Mouse (Mus musculus) heart, embryonic 14.5 days (tissue): ENCODE data around the gene Fancd2. TPM values are rescaled to one million over a fixed set of nuclear protein-coding genes. Genes with fewer than 3 reads are reported as not detected.
A peak's percentile ranks its signal among the peaks of the same experiment; 100 is the strongest.

ENCODE experiments used
- ATAC-seq: fragments of 200-750 bp; cut with Nextera tagmentation; 2 replicates; pipeline ENCODE4 v1.8.0; 2017; ENCODE audit warnings: low read depth, moderate TSS enrichment; ENCODE audit not compliant: insufficient number of reproducible peaks, insufficient read depth, low FRiP score
- H3K27ac ChIP-seq, 2 experiments: fragments of 200-500 bp in 1 of 2; fragments of 300-500 bp in 1 of 2; sonication (generic) in 1 of 2; replicated peaks in 1 of 2; 2 replicates each; pipeline ENCODE4 v1.5.1; 2012 to 2014; ENCODE audit warnings: low read depth in 2 of 2, low read length in 2 of 2, control low read depth in 1 of 2, mild to moderate bottlenecking in 1 of 2, mixed read lengths in 1 of 2; ENCODE audit not compliant: control insufficient read depth in 1 of 2, insufficient read depth in 1 of 2
- H3K27me3 ChIP-seq: fragments of 300-500 bp; sonication (generic); 2 replicates; pipeline ENCODE4 v1.6.1; 2014; ENCODE audit warnings: mild to moderate bottlenecking, low read length, control low read depth; ENCODE audit not compliant: control insufficient read depth, insufficient read depth
- H3K36me3 ChIP-seq: fragments of 300-500 bp; sonication (generic); 2 replicates; pipeline ENCODE4 v1.6.1; 2014; ENCODE audit warnings: mild to moderate bottlenecking, control low read depth, low read length, mixed read lengths; ENCODE audit not compliant: control insufficient read depth, insufficient read depth
- H3K4me1 ChIP-seq, 2 experiments: fragments of 200-500 bp in 1 of 2; fragments of 300-500 bp in 1 of 2; sonication (generic) in 1 of 2; 2 replicates each; pipeline ENCODE4 v1.6.1; 2012 to 2014; ENCODE audit warnings: low read length in 2 of 2, control low read depth in 1 of 2, mixed read lengths in 1 of 2; ENCODE audit not compliant: control insufficient read depth in 2 of 2, insufficient read depth in 2 of 2
- H3K4me2 ChIP-seq: fragments of 300-500 bp; sonication (generic); 2 replicates; pipeline ENCODE4 v1.6.1; 2014; ENCODE audit warnings: mild to moderate bottlenecking, low read length
- H3K4me3 ChIP-seq, 2 experiments: fragments of 200-500 bp in 1 of 2; fragments of 300-500 bp in 1 of 2; sonication (generic) in 1 of 2; 2 replicates each; pipeline ENCODE4 v1.5.1; 2012 to 2014; ENCODE audit warnings: low read length in 2 of 2, mild to moderate bottlenecking in 2 of 2, control low read depth in 1 of 2, low read depth in 1 of 2, moderate library complexity in 1 of 2; ENCODE audit not compliant: control insufficient read depth in 1 of 2, insufficient read depth in 1 of 2
- H3K9ac ChIP-seq: fragments of 300-500 bp; sonication (generic); 2 replicates; pipeline ENCODE4 v1.6.1; 2014; ENCODE audit warnings: mild to moderate bottlenecking, low read length
- H3K9me3 ChIP-seq: fragments of 300-500 bp; sonication (generic); 2 replicates; pipeline ENCODE4 v1.6.1; 2016; ENCODE audit warnings: low read length, control low read depth; ENCODE audit not compliant: control insufficient read depth
- WGBS: fragments of 180-500 bp; shearing (Covaris S2); extraction: QIAGEN DNeasy Blood & Tissue Kit; methylation state at CpG from one replicate; pipeline ENCODE4 v1.1.7; 2014; 5-methylcytosine and 5-hydroxymethylcytosine counted together
- polyA plus RNA-seq: library from polyadenylated mRNA; unstranded; fragments of >200 nt; fragmentation: Nextera tagmentation; extraction: Ambion mirVana; gene quantifications from 2 replicates; pipeline ENCODE4 v1.2.1, GENCODE M21; 2014

Gene Fancd2
- polyA plus RNA-seq, 1 experiment from 2014 or later = 10.6 TPM

DNA sequence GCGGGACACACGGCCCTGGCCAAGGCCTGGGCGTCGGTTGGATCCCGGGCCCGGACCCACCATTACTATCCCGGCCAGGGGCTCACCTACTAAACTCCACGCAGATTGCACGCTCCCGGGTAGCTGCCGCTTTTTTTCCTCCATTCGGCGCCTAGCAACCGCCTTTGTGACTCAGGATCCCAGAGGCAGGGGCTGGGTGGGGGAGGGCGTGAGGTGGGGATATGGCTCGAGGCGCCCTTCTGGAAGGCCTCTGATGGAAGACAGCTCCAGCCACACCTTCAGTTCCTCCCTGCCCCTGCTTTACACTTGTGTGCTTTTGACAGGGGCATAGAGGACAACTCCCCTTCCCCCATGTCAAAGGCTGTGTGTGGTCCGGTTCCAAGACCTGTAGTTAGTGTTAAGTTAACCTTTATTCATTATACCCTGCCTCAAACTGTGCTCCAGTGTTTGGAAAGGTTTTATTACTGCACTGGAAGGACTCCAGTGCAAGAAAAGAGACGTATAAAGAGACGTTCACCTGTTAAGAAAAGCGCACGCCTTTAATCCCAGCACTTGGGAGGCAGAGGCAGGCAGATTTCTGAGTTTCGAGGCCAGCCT lies 69.2 kb downstream of the Fancd2 start, which contains the start of gene Fancd2os:
TSS of gene Fancd2os (minus strand) at position 173 of the 597 bp plus-strand sequence.
- H3K27me3 ChIP-seq = no peaks in the 10 kb centered on the region
- no peak within 1 kb of the TSS for H3K27ac ChIP-seq
- no peak within 1 kb of the TSS; the same call in 1 of the 2 replicates for H3K9ac ChIP-seq
- H3K4me1 ChIP-seq = peaks cover 0 to 5% of the 10 kb centered on the region in 2 experiments; a peak in 3 of 4 replicates
- WGBS = 50% methylated on average over 23 of the region's 23 CpGs
- ATAC-seq = no peak
- no peaks in the 10 kb centered on the region for H3K9me3 ChIP-seq
- no peak within 1 kb of the TSS for H3K4me3 ChIP-seq
- no peaks in the 10 kb centered on the region; the same call in 1 of the 2 replicates for H3K36me3 ChIP-seq
- no peak within 1 kb of the TSS for H3K4me2 ChIP-seq

GRCm38 (mm10) chr6:113602821-113603220 lies 71.3 kb downstream of the Fancd2 start:
- Histone ChIP-seq H3K4me3 (no peak overlapping the region), H3K27ac (no peak overlapping the region), H3K9me3 (no peaks in the 10 kb centered on the region), H3K27me3 (no peaks in the 10 kb centered on the region), H3K36me3 (peaks cover 5% of the 10 kb centered on the region; the same call in 1 of the 2 replicates), H3K4me2 (no peak overlapping the region), H3K4me1 (peaks cover 0 to 13% of the 10 kb centered on the region in 2 experiments; a peak in 3 of 4 replicates), H3K9ac (no peak overlapping the region)
- no peak for ATAC-seq
- WGBS = 89% methylated on average over 6 of the region's 6 CpGs

GRCm38 (mm10) chr6:113603993-113604392 lies 72.5 kb downstream of the Fancd2 start:
- Histone ChIP-seq H3K36me3 (peaks cover 12% of the 10 kb centered on the region; the same call in 1 of the 2 replicates), H3K4me2 (peak overlapping the region; percentile 90), H3K4me3 (peak overlapping the region; percentile 77 to 97), H3K27me3 (no peaks in the 10 kb centered on the region), H3K27ac (peak overlapping the region in 1 of 2 experiments; percentile 84; a peak in 2 of 4 replicates), H3K9me3 (no peaks in the 10 kb centered on the region), H3K4me1 (peaks cover 0 to 13% of the 10 kb centered on the region in 2 experiments; a peak in 3 of 4 replicates), H3K9ac (peak overlapping the region; percentile 93)
- no peak for ATAC-seq
- 53% methylated on average over 12 of the region's 12 CpGs for WGBS

GRCm38 (mm10) chr6:113604432-113605223 lies 73.1 kb downstream of the Fancd2 start, which contains the start of gene Brk1:
Gene Brk1, plus strand, starts transcription at chr6:113604772.
- Histone ChIP-seq H3K9me3 (no peaks in the 10 kb centered on the region), H3K36me3 (peaks cover 13% of the 10 kb centered on the region; the same call in 1 of the 2 replicates), H3K4me2 (peak within 1 kb of the TSS; percentile 90), H3K4me1 (peaks cover 0 to 13% of the 10 kb centered on the region in 2 experiments; a peak in 3 of 4 replicates), H3K4me3 (peak within 1 kb of the TSS; percentile 77 to 97), H3K27me3 (no peaks in the 10 kb centered on the region), H3K27ac (peak within 1 kb of the TSS; percentile 58 to 84), H3K9ac (peak within 1 kb of the TSS; percentile 93)
- WGBS = under 1% methylated on average over 57 of the region's 65 CpGs
- peak; percentile 89 for ATAC-seq

DNA sequence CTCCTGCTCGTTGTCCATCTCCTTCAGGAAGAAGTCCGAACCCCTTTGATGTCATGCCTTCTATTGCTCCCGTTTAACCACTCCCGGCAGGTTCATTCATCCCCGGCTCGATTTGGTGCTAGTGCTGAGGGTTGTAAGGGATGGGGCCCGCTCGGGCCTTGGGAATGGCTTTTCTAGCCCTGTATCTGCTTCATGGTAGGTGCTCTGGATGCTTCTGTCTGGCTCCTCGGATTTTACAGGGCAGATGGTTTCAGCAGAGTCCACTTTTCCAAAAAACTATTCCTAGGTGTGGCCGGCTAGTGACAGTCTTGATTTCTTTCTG lies 73.7 kb downstream of the Fancd2 start:
- H3K27ac ChIP-seq = peak overlapping the region; percentile 58 to 84; a peak in 3 of 4 replicates
- peaks cover 0 to 13% of the 10 kb centered on the region in 2 experiments; a peak in 3 of 4 replicates for H3K4me1 ChIP-seq
- 5% methylated on average over 10 of the region's 10 CpGs for WGBS
- H3K27me3 ChIP-seq = no peaks in the 10 kb centered on the region
- peaks cover 14% of the 10 kb centered on the region for H3K36me3 ChIP-seq
- ATAC-seq = no peak
- H3K9me3 ChIP-seq = no peaks in the 10 kb centered on the region
- peak overlapping the region; percentile 93 for H3K9ac ChIP-seq
- peak overlapping the region; percentile 90 for H3K4me2 ChIP-seq
- H3K4me3 ChIP-seq = peak overlapping the region; percentile 77 to 97

GRCm38 (mm10) chr6:113608871-113609270 lies 77.4 kb downstream of the Fancd2 start:
- 86% methylated on average over 6 of the region's 6 CpGs for whole genome bisulfite sequencing
- no peak overlapping the region for H3K27ac ChIP-seq

GRCm38 (mm10) chr6:113609293-113609692 lies 77.8 kb downstream of the Fancd2 start:
- no peak overlapping the region for H3K9ac ChIP-seq
- H3K27me3 ChIP-seq = no peaks in the 10 kb centered on the region
- peaks cover 5 to 33% of the 10 kb centered on the region in 2 experiments for H3K4me1 ChIP-seq
- H3K9me3 ChIP-seq = no peaks in the 10 kb centered on the region
- H3K27ac ChIP-seq = no peak overlapping the region
- H3K36me3 ChIP-seq = peaks cover 26% of the 10 kb centered on the region
- H3K4me3 ChIP-seq = no peak overlapping the region
- H3K4me2 ChIP-seq = no peak overlapping the region
- ATAC-seq = no peak
- WGBS = 90% methylated on average over 7 of the region's 7 CpGs

More at GRCm38 (mm10) chr6:113608871-113609270, 77.4 kb downstream of the Fancd2 start:
- Histone ChIP-seq H3K36me3 (peaks cover 22% of the 10 kb centered on the region), H3K9me3 (no peaks in the 10 kb centered on the region), H3K4me2 (no peak overlapping the region), H3K9ac (no peak overlapping the region), H3K27me3 (no peaks in the 10 kb centered on the region), H3K4me1 (peaks cover 5 to 33% of the 10 kb centered on the region in 2 experiments), H3K4me3 (no peak overlapping the region)
- no peak for ATAC-seq
